Mouse (Mus musculus): ENCODE measurements around the gene Ncstn. TPM values are rescaled to one million over a fixed set of nuclear protein-coding genes. Genes with fewer than 3 reads are reported as not detected.

The Ncstn gene
- total RNA-seq, 2 experiments from 2014 or later, result 39.5 to 43.8 TPM

GRCm38 (mm10) chr1:172077981-172078380 lies 4.6 kb downstream of the Ncstn start:
- peak in 1 of 2 experiments; percentile 8 for DNase-seq

DNA sequence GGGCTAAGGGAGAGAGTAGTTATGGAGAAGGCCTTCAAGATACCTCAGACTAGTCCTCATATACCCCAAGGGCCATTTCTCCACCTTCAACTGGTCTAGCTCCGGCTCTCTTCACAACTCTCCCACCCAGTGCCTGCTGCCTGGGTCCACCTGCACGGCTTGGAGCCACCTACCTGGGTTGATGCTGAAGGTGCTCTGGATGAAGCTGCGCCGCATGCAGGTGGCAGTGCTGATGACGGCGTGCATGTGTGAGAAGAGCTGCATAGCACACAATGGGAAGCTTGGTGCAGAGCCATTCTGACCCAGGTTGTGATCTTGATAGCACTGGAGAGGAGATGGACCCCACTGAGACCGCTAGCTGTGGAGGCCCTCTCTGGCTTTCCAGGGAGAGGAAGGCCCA lies 10.0 kb downstream of the Ncstn start:
- DNase-seq, result no peak

DNA sequence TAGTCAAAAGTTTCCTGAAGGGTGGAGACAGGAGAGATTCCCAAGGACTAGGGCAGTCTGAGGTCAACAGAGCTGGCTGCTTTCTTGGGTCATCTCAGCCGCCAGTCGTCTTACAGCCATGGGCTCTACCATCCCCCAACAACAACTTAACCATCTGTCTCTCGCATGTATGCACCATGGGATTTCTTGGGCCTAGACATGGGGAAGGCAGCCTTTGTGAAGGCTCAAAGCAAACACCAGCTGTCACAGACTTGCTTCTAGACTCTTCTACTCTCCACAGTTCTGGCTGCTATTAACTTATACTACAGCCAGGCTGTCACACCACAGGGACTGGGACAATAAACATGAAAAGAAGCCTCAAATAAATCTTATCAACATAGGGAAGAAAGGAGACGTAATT lies 11.0 kb downstream of the Ncstn start:
- no peak for DNase-seq

GRCm38 (mm10) chr1:172070227-172070626 lies 12.4 kb downstream of the Ncstn start:
- DNase-seq, result no peak

GRCm38 (mm10) chr1:172064613-172065141 lies 17.9 kb downstream of the Ncstn start:
- peak in 1 of 2 experiments; percentile 20 for DNase-seq

DNA sequence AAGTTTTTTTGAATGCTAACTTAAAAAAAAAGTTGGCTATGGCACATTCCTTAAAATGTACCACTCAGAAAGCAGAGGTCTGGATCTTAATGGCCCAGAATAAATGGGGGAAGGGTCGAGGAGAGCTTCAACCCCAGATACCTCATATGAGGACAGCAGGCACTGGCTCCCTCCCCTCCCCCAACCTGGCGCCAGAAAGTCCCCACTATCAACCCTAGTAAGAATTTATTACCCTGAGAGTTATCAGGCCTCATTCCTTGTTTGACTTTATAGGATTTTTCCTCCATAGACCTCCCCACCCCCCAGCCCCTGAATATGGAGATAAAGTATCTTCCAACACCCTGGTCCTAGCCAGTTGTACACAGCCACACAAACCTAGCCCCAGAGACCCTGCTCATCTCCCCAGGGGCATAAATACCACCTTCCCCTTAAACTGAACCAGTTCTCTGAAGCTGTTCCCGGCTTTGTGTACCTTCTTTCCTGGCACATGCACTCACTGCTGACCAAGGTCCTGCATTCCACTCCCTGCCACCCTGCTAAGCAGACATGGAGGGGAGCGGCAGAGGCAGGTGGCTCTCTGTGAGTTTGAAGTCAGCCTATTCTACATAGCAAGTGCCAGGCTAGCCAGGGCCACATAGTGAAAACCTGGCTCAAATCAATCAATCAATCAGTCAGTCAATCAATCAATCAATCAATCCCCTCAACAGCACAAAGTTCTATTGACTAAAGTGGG lies 19.1 kb downstream of the Ncstn start:
- DNase-seq, result no peak

- DNase-seq, result no peak
Measured at GRCm38 (mm10) chr1:172062101-172062500, 20.5 kb downstream of the Ncstn start.

- no peak for DNase-seq
Measured at GRCm38 (mm10) chr1:172061217-172061616, 21.4 kb downstream of the Ncstn start.

DNA sequence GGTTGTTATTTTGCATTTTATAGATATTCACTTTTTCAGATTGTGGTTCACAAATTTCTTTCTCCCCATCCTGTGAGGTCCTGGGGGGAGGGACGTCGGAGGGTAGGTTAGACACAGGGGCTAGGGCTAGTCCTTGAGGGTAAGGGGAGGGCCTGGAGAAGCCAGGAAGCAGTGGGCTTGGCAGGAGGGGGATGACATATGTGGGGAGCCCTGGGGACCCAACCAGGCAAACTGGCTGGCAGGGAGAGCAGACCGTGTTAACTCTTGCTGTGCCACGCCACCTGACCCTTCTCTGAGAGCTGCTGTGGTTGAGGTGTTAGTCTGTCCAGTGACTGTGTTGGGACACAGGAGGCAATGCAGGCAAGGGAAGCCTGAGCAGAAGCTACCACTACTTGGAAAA lies 21.9 kb downstream of the Ncstn start:
- DNase-seq, result no peak

- no peak for DNase-seq
Measured at GRCm38 (mm10) chr1:172058874-172059273, 23.7 kb downstream of the Ncstn start.

- DNase-seq, result no peak
Measured at GRCm38 (mm10) chr1:172058321-172058720, 24.3 kb downstream of the Ncstn start.

- no peak for DNase-seq
Measured at GRCm38 (mm10) chr1:172057491-172057921, 25.1 kb downstream of the Ncstn start, which contains the start of gene Nhlh1. Nhlh1 (minus strand) TSS chr1:172057573.

- DNase-seq, result no peak
Measured at GRCm38 (mm10) chr1:172056251-172056650, 26.3 kb downstream of the Ncstn start.

DNA sequence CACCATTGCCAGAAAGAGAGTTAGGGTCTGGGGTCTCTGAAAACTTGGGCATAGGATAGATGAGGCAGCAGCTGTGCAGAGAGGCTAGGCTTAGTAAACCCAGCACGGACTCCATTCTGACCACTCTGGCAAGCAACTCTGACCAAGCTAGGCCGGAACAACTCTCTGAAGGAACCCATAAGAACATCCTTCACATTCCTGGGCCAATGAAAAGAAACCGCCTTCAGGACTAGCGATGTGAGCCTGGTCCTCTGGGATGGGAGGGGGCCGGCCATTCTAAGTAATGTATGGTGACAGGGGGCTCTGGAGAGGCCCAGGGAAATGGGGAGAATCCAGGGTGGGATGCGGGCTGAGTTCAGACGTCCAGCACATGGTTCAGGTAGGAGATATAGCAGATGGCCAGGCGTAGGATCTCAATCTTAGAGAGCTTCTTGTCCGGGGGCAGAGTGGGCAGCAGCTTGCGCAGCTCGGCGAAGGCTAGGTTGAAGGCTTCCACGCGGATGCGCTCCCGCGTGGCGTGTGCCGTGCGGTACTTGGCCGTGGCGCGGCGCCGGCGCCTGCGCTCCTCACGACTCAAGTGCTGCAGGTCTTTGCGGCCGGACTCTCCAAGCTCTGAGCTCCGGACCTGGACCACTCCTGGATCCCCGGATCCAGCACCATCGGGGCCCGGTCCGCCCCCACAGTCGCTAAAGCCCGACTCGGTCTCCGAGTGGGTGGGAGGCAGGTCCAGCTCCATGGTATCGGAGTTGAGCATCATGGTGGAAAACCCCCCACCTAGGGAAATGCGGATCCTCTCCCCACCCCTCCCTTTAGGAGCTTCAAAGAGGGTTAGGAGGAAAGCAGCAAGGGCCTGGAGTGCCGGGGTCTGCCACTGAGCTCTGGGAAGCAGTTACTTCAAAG lies 28.8 kb downstream of the Ncstn start:
- DNase-seq, result no peak

DNA sequence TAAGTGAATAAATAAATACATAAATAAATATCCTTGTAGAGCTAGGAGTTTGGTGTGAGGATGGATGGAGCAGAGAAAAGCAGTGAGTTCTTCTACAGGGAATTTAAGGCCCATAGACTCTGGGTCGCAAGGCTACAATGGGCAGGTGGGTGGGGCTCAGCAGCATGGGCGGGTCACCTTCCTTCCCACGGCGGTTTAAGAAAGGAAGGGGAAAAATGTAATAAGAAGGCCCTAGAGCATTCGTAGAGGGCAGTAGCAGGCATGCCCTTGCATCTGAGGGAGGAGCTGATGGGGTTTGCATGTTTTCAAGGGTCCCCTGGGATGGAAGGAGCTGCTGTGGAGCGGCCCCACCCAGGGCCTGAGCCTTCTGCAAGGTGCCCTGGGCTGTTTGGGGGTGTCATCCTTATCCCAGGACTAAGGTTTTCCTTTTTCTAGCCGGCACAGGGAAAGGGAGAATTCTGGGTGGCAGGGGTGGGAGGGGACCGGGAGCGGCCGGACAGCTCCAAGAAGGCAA lies 29.8 kb downstream of the Ncstn start:
- DNase-seq, result no peak

DNA sequence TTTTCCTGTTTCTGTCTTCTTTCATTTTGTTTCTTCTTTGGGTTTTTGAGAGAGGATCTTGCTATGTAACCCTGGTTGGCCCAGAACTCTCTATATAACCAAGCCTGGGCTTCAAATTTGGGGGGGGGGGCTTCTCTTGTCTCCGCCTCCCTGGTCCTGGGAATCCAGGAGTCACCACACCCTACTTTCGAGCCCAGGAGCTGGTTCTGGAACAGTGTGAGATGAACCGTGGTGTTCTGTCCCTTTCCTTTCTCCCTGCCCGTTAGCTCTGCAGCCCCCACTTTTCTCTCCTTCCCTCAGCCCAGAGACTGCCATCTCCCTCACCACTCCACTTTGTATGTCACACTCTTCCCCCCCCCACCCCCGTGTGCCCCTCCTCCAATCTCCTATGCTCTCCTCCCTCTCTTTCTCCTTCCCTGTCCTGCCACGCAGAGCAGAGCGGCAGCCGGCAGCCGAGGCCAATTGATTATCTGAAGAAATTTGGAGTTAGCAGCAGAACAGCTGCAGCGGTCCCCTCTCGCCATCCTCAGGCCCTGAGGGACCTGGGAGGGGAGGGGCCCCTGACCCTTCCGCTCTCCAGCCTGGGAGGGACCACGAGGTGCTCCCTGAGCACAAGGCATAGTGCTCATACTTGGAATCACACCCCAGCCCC lies 33.3 kb downstream of the Ncstn start:
- peak in 1 of 2 experiments; percentile 27 for DNase-seq

DNA sequence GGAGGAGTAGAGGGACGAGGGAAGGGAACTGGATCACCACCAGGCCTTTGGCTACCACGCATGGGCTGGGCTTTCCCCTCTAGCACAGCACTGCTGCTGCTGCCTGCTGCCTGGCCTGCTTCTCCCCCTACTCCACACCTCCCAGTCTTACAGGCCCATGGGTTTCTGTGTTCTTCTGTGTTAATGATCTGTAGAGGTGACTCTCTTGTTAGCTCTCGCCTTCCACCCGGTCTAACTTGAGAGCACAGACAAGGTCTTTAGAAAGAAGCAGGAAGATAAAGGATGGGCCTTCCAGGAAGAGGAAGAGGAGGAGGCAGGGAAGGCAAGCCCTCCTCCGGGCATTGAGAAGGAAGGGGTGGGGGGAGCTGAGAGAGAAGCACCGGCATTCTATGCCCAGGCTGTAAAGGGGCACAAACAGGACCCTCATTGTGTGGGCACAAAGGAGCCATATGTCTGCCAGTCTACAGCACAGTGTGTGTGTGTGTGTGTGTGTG lies 34.3 kb downstream of the Ncstn start:
- no peak for DNase-seq

GRCm38 (mm10) chr1:172046938-172047337 lies 35.7 kb downstream of the Ncstn start:
- peak; percentile 51 to 80 for DNase-seq

GRCm38 (mm10) chr1:172046410-172046809 lies 36.2 kb downstream of the Ncstn start:
- no peak for DNase-seq

GRCm38 (mm10) chr1:172029914-172030313 lies 52.7 kb downstream of the Ncstn start:
- peak in 1 of 2 experiments; percentile 32 for DNase-seq

- no peak for DNase-seq
Measured at GRCm38 (mm10) chr1:172028394-172029275, 54.0 kb downstream of the Ncstn start, which contains the start of gene Vangl2. Vangl2 (minus strand) TSS chr1:172028444.
